Mouse (Mus musculus): ENCODE results near the gene Mdfic.

GRCm38 (mm10) chr6:15758394-15758793 lies 37.9 kb downstream of the Mdfic start:
- no peak for TF ChIP-seq POLR2A (IDR thresholded peaks at IDR 0.05; ENCODE audit: borderline replicate concordance, extremely low read depth, low read depth, low read length)
- no peak for TF ChIP-seq CTCF (IDR thresholded peaks at IDR 0.05; ENCODE audit: insufficient read depth, low read length)

All from lung, adult 2 months (tissue).